Mouse (Mus musculus): Measurements from ENCODE around the gene Trim14. TPM values are rescaled to one million over a fixed set of nuclear protein-coding genes. Genes with fewer than 3 reads are reported as not detected.

The Trim14 gene
- total and polyA plus RNA-seq, 2 experiments from 2014 or later: 0.46 to 10.9 TPM

- Histone ChIP-seq H3K27me3 (ENCODE audit: control insufficient read depth, insufficient read depth, low read length) (no peaks in the 10 kb centered on the region), H3K9me3 (replicated peaks; ENCODE audit: control insufficient read depth, low read length) (no peaks in the 10 kb centered on the region), H3K4me1 (ENCODE audit: control insufficient read depth, insufficient read depth) (peaks cover 12% of the 10 kb centered on the region), H3K4me3 (ENCODE audit: low read depth, low read length) (no peak overlapping the region), H3K9ac (replicated peaks; ENCODE audit: low read depth, low read length) (no peak overlapping the region; the same call in 1 of the 2 replicates), H3K27ac (ENCODE audit: low read depth) (peak overlapping the region; percentile 79), H3K36me3 (replicated peaks; ENCODE audit: control insufficient read depth, insufficient read depth, low read length) (no peaks in the 10 kb centered on the region), H3K4me2 (ENCODE audit: low read depth, low read length) (no peak overlapping the region)
- ATAC-seq (ENCODE audit: insufficient read depth, low read depth) (peak; percentile 59), DNase-seq (ENCODE audit: low spot score) (peak; percentile 76)
- 29% methylated on average over 14 of the region's 14 CpGs for WGBS
- TF ChIP-seq CTCF (IDR thresholded peaks at IDR 0.05; ENCODE audit: low read depth): no peak
- TF ChIP-seq EP300 (IDR thresholded peaks at IDR 0.05; ENCODE audit: low read depth): no peak
Observed at GRCm38 (mm10) chr4:46485696-46486417, 50.1 kb downstream of the Trim14 start.

- Histone ChIP-seq H3K36me3 (replicated peaks; ENCODE audit: control insufficient read depth, insufficient read depth, low read length) (peaks cover 20% of the 10 kb centered on the region), H3K27me3 (ENCODE audit: control insufficient read depth, insufficient read depth, low read length) (no peaks in the 10 kb centered on the region), H3K4me3 (ENCODE audit: low read depth, low read length) (no peak overlapping the region), H3K4me1 (ENCODE audit: control insufficient read depth, insufficient read depth) (no peaks in the 10 kb centered on the region), H3K9ac (replicated peaks; ENCODE audit: low read depth, low read length) (no peak overlapping the region), H3K9me3 (replicated peaks; ENCODE audit: control insufficient read depth, low read length) (no peaks in the 10 kb centered on the region), H3K27ac (ENCODE audit: low read depth) (no peak overlapping the region), H3K4me2 (ENCODE audit: low read depth, low read length) (no peak overlapping the region)
- no peak for TF ChIP-seq CTCF (IDR thresholded peaks at IDR 0.05; ENCODE audit: low read depth)
- no peak for TF ChIP-seq EP300 (IDR thresholded peaks at IDR 0.05; ENCODE audit: low read depth)
- ATAC-seq (ENCODE audit: insufficient read depth, low read depth) (no peak), DNase-seq (ENCODE audit: low spot score) (no peak)
- 89% methylated on average over 2 of the region's 2 CpGs for WGBS
Observed at GRCm38 (mm10) chr4:46479081-46479480, 56.9 kb downstream of the Trim14 start.

GRCm38 (mm10) chr4:46475101-46475500 is 60.8 kb downstream of the Trim14 start:
- Histone ChIP-seq H3K27ac (ENCODE audit: low read depth) (no peak overlapping the region), H3K9ac (replicated peaks; ENCODE audit: low read depth, low read length) (no peak overlapping the region), H3K36me3 (replicated peaks; ENCODE audit: control insufficient read depth, insufficient read depth, low read length) (peaks cover 51% of the 10 kb centered on the region), H3K27me3 (ENCODE audit: control insufficient read depth, insufficient read depth, low read length) (no peaks in the 10 kb centered on the region), H3K9me3 (replicated peaks; ENCODE audit: control insufficient read depth, low read length) (no peaks in the 10 kb centered on the region), H3K4me1 (ENCODE audit: control insufficient read depth, insufficient read depth) (no peaks in the 10 kb centered on the region), H3K4me2 (ENCODE audit: low read depth, low read length) (no peak overlapping the region), H3K4me3 (ENCODE audit: low read depth, low read length) (no peak overlapping the region)
- no peak for DNase-seq (ENCODE audit: low spot score)
- WGBS: 89% methylated on average over 5 of the region's 5 CpGs
- ATAC-seq (ENCODE audit: insufficient read depth, low read depth): no peak
- TF ChIP-seq CTCF (IDR thresholded peaks at IDR 0.05; ENCODE audit: low read depth) (no peak), EP300 (IDR thresholded peaks at IDR 0.05; ENCODE audit: low read depth) (no peak)

- Histone ChIP-seq H3K9me3 (replicated peaks; ENCODE audit: control insufficient read depth, low read length) (no peaks in the 10 kb centered on the region), H3K27me3 (ENCODE audit: control insufficient read depth, insufficient read depth, low read length) (no peaks in the 10 kb centered on the region), H3K27ac (ENCODE audit: low read depth) (no peak overlapping the region), H3K4me3 (ENCODE audit: low read depth, low read length) (no peak overlapping the region), H3K9ac (replicated peaks; ENCODE audit: low read depth, low read length) (no peak overlapping the region), H3K4me1 (ENCODE audit: control insufficient read depth, insufficient read depth) (0 out of 2 replicates have a peak, but pooled peaks cover 9% of the 10 kb centered on the region), H3K4me2 (ENCODE audit: low read depth, low read length) (no peak overlapping the region), H3K36me3 (replicated peaks; ENCODE audit: control insufficient read depth, insufficient read depth, low read length) (peaks cover 88% of the 10 kb centered on the region)
- no peak for DNase-seq (ENCODE audit: low spot score)
- no peak for ATAC-seq (ENCODE audit: insufficient read depth, low read depth)
- TF ChIP-seq CTCF (IDR thresholded peaks at IDR 0.05; ENCODE audit: low read depth): peak; percentile 37; the same call in 1 of the 2 replicates
- TF ChIP-seq EP300 (IDR thresholded peaks at IDR 0.05; ENCODE audit: low read depth): no peak
- WGBS: 89% methylated on average over 3 of the region's 3 CpGs
Observed at GRCm38 (mm10) chr4:46465740-46466139, 70.2 kb downstream of the Trim14 start.

- Histone ChIP-seq H3K9me3 (replicated peaks; ENCODE audit: control insufficient read depth, low read length) (no peaks in the 10 kb centered on the region), H3K27ac (ENCODE audit: low read depth) (no peak overlapping the region), H3K36me3 (replicated peaks; ENCODE audit: control insufficient read depth, insufficient read depth, low read length) (peaks cover 74% of the 10 kb centered on the region), H3K9ac (replicated peaks; ENCODE audit: low read depth, low read length) (no peak overlapping the region), H3K27me3 (ENCODE audit: control insufficient read depth, insufficient read depth, low read length) (no peaks in the 10 kb centered on the region), H3K4me2 (ENCODE audit: low read depth, low read length) (no peak overlapping the region), H3K4me1 (ENCODE audit: control insufficient read depth, insufficient read depth) (peaks cover 9% of the 10 kb centered on the region; the same call in 1 of the 2 replicates), H3K4me3 (ENCODE audit: low read depth, low read length) (no peak overlapping the region)
- TF ChIP-seq CTCF (IDR thresholded peaks at IDR 0.05; ENCODE audit: low read depth) (peak; percentile 48), EP300 (IDR thresholded peaks at IDR 0.05; ENCODE audit: low read depth) (no peak)
- ATAC-seq (ENCODE audit: insufficient read depth, low read depth): peak; percentile 57; the same call in 1 of the 2 replicates
- DNase-seq (ENCODE audit: low spot score): no peak
- WGBS: 79% methylated on average over 7 of the region's 7 CpGs
Observed at GRCm38 (mm10) chr4:46463130-46463830, 72.7 kb downstream of the Trim14 start.
